Mouse (Mus musculus) MEL-GATA-1-ER (cell line): ENCODE measurements around the gene Rhot1.
"Not testable (repeated sequence)": the region's sequence is repeated elsewhere in the genome, so short reads cannot be mapped to it uniquely, and the experiment has no call there.

ENCODE experiments used
- DNase-seq: peaks from one replicate; pipeline ENCODE4 v3.0.0-alpha.2; 2012; ENCODE audit warnings: low read depth; ENCODE audit errors: extremely low read depth

The Rhot1 gene

DNA sequence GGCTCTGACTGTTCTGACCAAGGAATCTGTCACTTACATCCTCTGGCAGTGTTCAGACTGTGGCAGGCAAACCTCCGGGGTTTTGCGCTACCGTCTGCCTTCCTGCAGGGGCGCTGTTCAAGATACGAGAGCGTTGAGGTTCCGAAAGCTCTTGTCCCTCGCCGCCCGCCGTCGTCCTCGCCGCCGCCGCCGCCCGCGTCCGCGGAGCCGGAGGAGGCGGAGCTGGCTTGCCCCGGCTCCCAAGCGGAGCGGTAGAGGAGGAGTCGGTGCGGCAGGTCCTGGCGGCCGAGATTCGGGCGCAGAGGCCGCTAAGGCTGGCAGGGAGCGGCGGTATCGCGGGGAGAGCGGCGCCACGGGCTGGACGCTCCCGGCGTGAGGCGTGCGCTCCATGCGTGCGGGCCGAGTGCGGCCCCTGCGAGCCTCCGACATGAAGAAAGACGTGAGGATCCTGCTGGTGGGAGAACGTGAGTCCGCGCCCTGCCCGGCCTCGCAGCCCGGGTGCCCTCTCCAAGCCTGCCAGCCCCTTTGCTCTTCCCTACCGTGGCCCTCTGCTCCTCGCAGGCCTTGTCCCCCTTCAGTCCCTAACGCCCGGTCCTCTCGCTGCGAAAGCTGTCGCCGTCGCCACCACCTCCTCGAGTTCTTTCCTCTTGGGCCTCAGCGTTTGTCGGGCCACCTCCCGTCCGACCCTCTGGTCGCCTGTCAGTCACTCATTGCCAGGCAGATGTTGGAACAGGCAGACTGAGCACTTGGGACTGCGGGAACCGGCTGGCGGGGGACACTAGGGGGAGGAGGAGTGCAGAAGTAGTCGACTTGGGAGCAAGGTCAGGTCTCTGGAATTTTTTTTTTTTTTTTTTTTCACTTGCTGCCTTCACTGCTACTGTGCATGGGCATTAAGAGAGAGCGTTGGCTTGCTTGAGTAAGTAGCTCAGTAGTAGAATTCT, at the start of gene Rhot1:
Gene Rhot1, plus strand, starts transcription at position 160 of the 941 bp plus-strand sequence.
- peak; percentile 80 for DNase-seq

- DNase-seq, result no peak
These were observed 47.8 kb upstream of the Rhot1 start for GRCm38 (mm10) chr11:80161041-80161440.

DNA sequence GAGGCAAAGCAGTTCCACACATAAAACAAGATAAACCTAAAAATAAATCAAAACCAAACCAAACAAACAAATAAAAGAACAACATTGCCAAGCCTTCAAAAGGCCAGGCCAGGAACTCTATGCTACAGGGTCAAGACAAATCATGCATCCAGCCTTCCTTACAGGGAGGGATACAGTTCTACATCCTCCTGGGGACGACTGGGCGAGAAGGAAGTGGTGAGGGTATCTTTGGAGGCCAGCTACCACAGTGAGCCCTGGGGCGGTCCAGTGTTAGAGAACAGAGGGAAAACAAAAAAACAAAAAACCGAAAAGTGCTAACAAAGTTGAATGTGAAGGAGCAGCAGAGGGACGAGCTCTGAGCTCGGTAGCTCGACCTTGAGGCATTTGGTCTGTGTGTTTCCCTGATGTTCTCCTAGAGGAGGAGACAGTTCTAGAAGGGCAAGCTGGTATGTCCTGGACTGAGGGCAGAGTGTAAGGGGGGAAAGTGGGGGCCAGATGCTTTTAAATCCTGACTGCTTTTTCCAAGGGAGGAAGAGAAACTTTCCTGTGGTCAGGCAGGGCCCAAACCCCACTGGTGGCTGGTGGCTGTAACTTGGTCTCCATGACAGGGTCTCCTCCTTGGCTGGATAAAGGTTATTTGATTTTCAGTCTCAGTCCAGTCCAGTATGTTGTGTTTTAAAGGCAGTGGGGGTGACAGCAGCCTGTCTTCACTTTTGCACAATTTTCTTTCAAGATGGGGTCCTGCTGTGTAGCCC, 45.3 kb upstream of the Rhot1 start:
- DNase-seq, result no peak

DNA sequence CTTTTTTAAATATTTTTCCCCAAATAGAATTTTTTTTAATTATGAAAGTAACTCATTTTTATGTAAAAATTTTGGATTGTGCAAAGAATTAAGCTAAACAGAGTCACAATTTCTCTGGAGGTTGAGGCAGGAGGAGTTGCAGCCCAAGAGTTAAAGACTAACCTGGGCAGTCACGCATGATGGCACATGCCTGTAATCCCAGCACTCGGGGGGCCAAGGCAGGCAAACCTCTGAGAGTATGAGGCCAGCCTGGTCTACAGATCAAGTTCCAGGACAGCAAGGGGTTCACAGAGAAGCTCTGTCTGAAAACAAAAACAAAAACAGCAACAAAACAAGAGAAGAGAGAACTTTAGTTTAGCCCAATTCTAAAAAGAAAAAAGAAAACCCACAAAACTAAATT, 44.6 kb upstream of the Rhot1 start:
- DNase-seq, result no peak

GRCm38 (mm10) chr11:80168121-80168520, 40.7 kb upstream of the Rhot1 start:
- DNase-seq, result no peak

DNA sequence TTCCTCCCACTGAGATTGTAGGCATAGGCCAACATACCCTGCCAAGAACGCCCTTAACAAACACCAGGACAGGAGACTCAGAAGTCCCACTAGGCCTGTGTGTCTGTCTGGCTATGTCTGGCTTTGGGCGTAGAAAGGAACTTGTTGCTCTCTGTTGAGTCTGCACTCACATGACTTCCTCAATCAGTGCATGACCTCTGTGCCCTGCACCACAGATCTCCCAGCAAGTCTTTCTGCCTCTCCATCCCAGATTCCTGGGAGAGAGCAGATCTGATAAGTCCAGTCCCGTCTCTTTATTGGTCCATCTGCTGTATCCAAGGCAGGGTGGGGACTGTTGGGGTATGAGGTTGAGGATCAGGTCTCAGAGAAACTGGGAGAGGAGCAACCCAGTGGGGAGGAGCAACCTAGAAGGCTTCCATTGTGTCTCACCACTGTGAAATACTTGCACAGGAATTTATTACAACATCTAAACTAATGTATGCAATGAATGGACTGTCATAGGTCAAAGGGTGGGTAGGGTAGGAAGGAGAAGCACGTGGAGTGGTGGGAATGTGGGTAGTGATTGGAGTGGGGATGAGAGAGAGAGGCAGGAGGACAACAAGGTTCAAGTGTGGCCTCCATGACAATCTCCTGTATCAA, 40.1 kb upstream of the Rhot1 start:
- DNase-seq, result no peak

GRCm38 (mm10) chr11:80169629-80170028, 39.2 kb upstream of the Rhot1 start:
- DNase-seq, result no peak

- DNase-seq, result no peak
These were observed 38.5 kb upstream of the Rhot1 start for GRCm38 (mm10) chr11:80170351-80170750.

- DNase-seq, result no peak
These were observed 36.9 kb upstream of the Rhot1 start for GRCm38 (mm10) chr11:80171884-80172283.

DNA sequence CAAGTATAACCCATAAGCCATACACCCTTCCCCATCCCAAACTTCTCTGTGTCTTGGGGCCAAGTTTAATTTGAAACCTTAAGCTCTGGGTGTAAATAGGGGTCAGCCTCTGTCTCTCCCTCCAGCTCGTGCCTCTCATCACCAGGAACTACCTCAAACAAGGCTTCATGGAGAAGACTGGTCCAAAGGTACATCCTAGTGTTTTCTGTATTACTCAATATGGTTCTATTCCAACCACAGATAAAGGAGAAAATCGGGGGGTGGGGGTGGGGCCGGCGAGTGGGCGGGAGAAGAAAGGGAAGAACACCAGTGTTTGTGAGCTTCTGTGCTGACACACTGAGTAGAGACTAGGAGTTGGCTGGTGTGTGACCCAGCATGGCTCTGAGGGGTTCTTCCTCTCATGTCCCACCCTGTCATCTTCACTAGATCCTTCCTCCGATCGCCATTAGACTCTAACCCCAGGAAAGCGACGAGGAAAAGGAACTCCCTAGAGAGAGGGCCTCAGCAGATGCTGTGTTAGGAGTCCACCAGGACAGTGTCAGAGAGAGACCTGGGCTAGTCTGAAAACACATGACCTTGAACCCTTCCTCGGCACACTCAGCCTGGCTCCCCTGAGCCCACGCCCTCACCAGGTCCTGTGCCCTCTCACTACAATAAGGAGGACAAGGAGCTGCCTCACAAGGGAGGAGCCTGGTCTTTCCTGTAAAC, 34.7 kb upstream of the Rhot1 start:
- no peak for DNase-seq

DNA sequence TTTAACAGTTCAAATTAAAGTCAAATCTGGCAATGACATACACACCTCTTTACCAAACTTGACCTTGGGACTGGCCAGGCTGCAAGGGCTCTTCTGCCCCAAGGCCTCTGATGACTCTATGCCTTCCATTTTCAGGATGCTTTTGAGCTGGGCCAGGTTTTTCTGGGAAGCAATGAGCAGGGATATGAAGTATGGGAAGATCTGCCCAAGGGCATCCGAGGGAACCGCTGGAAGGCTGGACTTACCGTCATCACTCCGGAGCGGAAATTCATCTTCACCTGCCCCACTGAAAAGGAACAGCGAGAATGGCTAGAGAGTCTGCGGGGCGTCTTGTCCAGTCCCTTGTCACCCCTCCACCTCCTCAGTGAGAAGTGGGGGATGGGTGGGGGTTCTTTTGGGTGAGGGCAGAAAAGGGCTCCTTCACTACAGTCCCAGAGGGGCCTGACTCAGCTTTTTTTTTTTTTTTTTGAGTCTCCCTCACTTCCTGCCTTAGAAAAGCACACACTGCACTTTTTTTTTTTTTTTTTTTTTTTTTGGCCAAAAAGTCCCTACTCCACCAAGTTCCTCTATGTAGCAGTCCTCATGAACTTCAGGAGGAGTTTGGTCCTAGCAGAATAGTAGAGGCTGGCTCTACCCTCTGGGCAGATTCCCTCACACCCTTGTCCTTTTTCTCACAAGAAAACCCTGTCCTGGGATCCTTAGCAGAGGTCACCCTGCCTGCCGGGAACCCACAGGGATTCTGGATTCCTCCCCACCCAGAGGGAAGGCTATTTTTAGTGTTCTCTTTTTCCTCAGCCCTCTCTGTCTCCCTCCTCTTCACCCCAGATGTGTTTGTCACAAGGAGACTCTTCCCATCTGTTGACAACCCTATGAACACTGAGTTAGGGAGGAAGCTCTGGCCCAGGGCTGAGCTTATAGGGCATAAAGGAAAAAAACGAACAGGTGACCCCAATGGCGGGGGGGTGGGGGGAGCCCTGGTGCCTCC, 31.6 kb upstream of the Rhot1 start:
- DNase-seq, result no peak

DNA sequence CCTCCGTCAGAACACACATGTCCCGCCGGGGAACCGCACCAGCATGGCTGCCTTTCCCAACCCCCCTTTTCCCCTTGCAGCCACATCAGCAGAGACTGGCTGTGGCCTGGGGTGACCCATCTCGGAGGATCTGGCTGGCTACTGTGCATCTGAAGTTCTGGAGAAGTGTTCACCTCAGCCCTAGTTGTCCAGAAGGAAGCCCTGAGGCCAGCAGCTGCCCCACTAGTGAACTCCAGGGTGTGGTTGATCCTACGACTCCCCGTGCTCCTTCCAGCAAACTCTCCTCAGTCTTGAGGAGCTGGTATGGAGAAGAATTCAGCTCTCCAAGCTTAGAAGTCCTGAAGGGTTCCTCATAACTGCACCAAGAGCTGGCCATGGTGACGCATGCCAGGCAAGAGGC, 30.5 kb upstream of the Rhot1 start:
- DNase-seq, result no peak

- no peak for DNase-seq
These were observed 27.6 kb upstream of the Rhot1 start for GRCm38 (mm10) chr11:80181021-80181749.

DNA sequence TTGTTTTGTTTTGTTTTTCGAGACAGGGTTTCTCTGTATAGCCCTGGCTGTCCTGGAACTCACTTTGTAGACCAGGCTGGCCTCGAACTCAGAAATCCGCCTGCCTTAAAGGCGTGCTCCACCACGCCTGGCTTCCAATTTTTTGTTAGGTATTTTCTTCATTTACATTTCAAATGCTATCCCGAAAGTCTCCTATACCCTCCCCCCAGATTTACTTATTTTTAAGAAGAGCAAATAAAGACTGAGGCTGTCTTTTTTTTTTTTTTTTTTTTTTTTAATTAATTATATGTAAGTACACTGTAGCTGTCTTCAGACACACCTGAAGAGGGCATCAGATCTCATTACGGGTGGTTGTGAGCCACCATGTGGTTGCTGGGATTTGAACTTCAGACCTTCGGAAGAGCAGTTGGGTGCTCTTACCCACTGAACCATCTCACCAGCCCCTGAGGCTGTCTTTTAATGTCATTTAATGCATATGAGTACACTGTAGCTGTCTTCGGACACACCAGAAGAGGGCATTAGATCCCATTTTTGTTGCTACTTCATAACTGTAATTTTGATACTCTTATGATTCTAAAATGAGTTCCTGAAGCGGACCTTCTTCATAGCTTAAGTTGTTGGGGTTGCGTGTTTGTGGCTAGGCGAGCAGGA, 25.6 kb upstream of the Rhot1 start:
- DNase-seq, result not testable (repeated sequence)

- peak; percentile 77 for DNase-seq
These were observed 25.0 kb upstream of the Rhot1 start, which contains the start of gene Rnf135 for GRCm38 (mm10) chr11:80183705-80184255. Rnf135 (plus strand) TSS chr11:80183851.

DNA sequence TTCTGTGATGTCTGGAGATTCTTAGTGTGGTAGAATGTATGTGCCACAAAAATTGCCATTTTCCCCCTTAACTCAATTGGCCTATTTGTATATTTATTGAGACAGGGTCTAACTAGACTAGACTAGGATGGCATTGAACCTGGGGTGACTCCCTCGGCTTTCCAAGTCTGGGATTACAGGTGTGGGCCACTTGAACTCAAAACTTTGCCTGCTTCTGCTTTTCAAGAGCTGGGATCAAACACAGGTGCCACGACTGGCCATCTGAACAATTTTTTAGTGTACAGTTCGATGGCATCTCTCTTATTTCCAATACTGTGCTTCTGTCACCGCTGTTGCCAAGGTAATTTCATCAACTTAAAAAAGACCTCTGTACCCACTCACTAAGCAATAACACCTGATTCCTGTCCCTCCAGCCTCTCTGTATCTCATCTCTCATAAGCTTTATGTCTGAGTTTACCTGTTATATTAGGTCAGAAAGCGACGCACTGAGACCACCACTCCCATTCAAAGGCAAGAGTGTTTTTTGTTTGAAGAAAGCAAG, 24.2 kb upstream of the Rhot1 start:
- DNase-seq, result no peak

- not testable (repeated sequence) for DNase-seq
These were observed 23.3 kb upstream of the Rhot1 start for GRCm38 (mm10) chr11:80185441-80185976.

DNA sequence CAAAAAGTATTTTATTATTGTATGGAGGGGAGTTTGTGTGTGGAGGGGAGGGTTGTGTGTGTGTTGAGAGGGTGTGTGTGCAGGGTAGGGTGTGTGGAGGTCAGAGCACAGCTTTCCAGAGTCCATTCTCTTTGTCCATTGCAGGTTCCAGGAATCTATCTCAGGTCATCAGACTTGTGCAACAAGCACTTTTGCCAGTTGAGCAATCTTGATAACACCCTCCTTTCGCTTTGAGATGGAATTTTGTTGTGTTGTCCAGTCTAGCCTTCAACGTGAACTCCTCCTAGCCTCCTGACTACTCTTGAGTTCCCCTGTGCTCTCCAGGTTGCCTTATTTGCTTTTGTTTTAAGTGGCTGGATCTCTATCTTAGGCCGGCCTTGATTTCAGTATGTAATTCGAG, 18.5 kb upstream of the Rhot1 start:
- DNase-seq, result no peak
